Mouse (Mus musculus) inflammation-experienced regulatory T-cells, adult 16 weeks (primary cell): ENCODE data around the gene Dph2. TPM values are rescaled to one million over a fixed set of nuclear protein-coding genes. Genes with fewer than 3 reads are reported as not detected.

Source experiments
- polyA plus RNA-seq: library from polyadenylated mRNA; unstranded; fragments of 100-300 nt; shearing (Covaris generic); gene quantifications from one replicate; pipeline ENCODE4 v1.2.1, GENCODE M21; 2017

Gene Dph2
- 45.5 TPM for polyA plus RNA-seq

DNA sequence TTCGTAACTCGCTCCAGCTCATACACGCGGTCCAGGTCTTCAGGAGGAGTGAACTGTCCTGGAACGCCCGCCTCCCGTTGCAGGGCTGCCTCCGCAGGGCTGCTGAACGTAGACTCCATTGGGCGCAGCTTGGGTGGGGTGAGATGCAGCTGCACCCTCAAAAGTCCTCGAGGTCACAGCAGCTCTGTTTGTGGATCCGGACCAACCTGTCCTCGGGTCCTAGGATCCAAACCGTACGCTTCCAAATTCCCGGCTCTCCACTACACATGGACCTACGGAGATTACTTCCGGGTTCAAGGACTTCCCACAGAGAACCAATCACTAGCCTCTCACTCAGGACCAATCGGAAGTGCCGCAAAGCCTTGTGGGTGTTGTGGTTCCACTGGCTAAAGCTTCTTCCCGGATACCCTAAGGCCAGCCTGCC is at the start of gene Dph2:
TSS of gene Dph2 (minus strand) at position 295 of the 424 bp plus-strand sequence.

DNA sequence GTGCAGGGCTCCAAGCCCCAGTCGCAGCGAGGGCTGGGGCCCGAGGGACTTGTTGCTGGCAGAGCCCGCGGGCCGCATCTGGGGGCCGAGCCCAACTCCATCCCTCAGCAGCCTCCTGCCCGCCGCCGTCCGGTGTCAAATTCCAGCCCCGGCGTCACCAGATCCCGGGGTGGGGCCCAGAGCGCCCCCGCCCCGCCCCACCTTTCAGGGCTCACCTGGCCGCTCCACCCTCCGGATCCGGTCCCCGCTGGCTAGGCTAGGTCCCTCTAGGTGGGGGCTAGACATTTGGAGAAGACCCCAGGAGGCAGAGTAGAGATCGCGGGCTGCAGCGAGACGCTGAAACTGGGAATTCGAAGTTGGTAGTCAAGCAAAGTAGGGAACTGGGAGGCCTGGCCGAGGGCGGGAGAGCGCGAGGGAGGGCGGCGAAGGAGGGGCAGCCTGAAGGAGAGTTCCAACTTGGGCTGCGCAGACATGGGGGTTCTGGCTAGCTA is 37.6 kb upstream of the Dph2 start, which contains the start of gene Artn:
TSS of gene Artn (minus strand) at position 373 of the 491 bp plus-strand sequence.

DNA sequence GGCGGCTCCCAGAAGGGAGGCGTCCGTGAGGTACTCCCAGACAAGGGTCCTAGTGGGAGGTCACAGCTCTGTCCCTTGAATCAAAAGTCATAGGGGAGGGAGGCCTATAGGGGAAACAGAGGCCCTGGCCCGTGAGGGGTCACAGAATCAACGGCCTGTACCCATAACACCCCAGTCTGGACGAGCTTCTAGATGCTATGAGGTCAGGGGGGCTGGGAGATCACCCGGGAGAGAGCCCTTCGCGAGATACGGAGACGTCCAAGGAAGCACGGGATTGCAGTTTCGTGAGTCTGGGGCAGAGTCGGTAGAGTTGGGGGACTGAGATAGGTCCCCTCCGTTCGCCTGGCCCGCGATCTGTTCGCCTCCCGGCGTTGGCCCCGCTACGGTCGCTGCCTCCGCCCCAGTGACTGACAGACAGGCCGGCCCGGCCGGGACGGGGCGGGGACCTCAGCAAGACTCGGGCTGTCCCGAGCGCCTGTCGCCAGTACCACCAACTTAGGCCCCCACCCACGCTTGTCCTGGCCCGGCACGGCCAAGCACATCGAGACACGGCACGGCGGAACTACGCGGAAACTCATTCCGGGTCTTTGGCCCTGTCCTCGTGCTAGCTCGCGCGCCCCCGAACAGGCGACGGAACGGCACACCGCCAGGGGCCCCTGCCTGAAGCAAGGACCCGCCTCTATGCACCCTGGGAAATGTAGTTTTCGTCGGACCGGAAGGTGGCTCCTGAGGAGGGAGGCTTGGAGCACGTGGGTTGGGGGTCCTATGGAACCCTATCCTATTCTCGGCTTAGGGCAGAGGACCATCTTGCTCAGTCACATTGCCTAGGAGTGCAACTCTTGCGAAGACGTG is 23.0 kb upstream of the Dph2 start, which contains the start of gene Ipo13:
TSS of gene Ipo13 (minus strand) at position 409 of the 852 bp plus-strand sequence.

DNA sequence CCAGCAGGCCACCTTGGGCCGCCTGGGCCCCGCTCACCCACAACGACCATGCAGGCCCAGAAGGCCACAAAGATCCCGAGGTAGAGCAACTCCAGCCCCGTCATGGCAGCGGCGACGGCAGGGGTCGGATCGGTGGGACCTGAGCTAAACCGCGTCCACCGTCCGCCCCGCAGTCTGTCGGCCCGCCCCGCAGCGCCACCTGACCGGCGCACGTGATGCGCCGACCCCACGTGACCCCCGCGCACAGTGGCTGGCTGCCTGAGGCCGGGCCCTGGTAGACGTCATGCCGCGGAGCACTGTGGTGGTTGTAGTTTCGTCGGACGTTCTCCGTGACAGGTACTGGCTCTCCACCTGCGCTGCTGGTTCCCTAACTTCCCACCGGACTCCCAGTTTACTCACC is 4.7 kb downstream of the Dph2 start, which contains the start of gene Atp6v0b:
TSS of gene Atp6v0b (minus strand) at position 201 of the 400 bp plus-strand sequence.

DNA sequence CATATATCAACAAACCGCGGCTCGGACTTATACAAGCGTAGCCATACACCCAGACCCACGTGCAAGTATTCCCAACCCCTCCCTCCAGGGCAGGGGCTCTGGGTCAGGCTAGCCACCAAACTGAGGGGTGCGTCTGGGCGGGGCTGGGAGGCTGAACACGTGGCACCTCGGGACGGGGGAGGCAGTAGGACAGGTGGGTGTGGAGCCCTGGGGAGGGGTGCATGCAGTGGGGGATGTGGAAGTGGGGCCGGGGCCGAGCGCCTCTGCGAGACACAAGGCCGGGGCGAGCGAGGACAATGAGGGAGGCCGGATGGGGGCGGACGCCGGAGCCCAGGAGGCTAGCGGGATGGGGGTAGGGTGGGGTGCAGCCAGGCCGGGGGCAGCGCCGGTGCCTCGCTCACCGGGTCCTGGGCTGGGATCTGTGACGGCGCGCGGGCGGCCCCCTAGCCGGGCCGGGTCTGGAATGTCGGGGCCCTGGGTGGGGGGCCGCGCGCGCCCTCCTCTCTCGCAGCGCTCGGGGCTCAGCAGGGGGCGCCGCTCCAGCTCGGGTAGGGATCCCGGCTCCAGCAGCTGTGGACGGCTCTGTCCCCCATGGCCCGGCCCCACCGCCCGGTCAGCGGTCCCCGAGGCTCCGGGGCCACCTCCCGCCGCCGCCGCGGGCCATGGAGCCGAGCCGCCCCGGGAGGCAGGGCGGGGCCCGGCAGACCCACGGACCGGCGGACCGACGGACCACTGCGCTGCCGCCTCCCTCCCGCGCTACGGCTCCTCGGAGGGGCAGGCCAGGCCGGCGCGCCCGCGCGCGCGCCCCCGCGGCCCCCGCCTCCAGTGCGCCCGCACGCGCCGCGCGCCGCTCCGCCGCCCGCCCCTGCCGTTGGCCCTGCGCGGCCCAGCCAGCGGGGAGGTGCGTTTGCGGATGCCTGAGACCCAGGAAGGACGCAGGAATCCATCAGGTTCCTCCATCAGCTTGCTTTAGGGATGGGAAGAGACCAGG is 8.8 kb downstream of the Dph2 start, which contains the start of gene B4galt2:
TSS of gene B4galt2 (minus strand) at position 787 of the 991 bp plus-strand sequence.

DNA sequence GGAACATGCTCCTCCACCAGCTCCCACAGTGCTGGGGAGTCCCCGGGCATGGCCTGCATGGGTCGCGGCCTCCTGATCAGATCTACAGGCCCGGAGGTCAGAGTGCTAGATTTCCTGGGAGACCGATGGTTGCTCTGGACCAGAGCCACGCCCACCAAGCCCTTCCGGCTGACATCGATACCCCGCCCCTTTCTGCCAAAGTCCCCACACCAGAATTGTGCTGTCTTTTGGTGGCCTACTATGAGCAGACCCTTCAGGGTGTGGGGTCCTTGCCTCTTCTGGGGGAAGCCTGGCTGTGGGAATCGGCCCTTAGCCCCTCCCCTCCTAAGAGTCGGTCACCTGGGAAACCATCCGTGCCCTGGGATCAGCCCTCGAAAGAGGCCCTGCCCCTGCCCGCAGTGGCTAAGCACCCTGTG is 19.4 kb downstream of the Dph2 start, which contains the start of gene Ccdc24:
TSS of gene Ccdc24 (minus strand) at position 87 of the 416 bp plus-strand sequence.

Other genes starting within 250 kb of the Dph2 start
- 52.7 TPM for gene Dmap1, start 209.8 kb downstream of the Dph2 start, polyA plus RNA-seq
- not detected for gene Gm12845, start 167.6 kb downstream of the Dph2 start, polyA plus RNA-seq
- not detected for gene Klf17, start 126.4 kb downstream of the Dph2 start, polyA plus RNA-seq
- 0.77 TPM for gene Slc6a9, start 57.5 kb downstream of the Dph2 start, polyA plus RNA-seq
- gene Ccdc24, start 19.5 kb downstream of the Dph2 start, polyA plus RNA-seq = not detected
- gene B4galt2, start 8.5 kb downstream of the Dph2 start, polyA plus RNA-seq = not detected
- gene Atp6v0b, start 4.7 kb downstream of the Dph2 start, polyA plus RNA-seq = 142 TPM
- gene Ipo13, start 23.0 kb upstream of the Dph2 start, polyA plus RNA-seq = 39.5 TPM
- not detected for gene Artn, start 37.7 kb upstream of the Dph2 start, polyA plus RNA-seq
- gene St3gal3, start 242.9 kb upstream of the Dph2 start, polyA plus RNA-seq = 1.5 TPM